Mouse (Mus musculus) hindbrain, postnatal 0 days (tissue): ENCODE results near the gene Slc28a1. TPM values are rescaled to one million over a fixed set of nuclear protein-coding genes. Genes with fewer than 3 reads are reported as not detected.
A peak's percentile ranks its signal among the peaks of the same experiment; 100 is the strongest.

Source experiments
- ATAC-seq: fragments of 200-750 bp; cut with Nextera tagmentation; 2 replicates; pipeline ENCODE4 v1.8.0; 2017; ENCODE audit warnings: mild to moderate bottlenecking, moderate TSS enrichment, moderate library complexity
- DNase-seq: peaks from one replicate; pipeline ENCODE4 v3.0.0-alpha.2; 2015; ENCODE audit warnings: low spot score
- H3K27ac ChIP-seq: fragments of 300-500 bp; sonication (generic); 2 replicates; pipeline ENCODE4 v1.5.1; 2014; ENCODE audit warnings: mild to moderate bottlenecking
- H3K27me3 ChIP-seq: fragments of 300-500 bp; sonication (generic); 2 replicates; pipeline ENCODE4 v1.6.1; 2014; ENCODE audit warnings: low read length, mixed read lengths; ENCODE audit not compliant: insufficient read depth
- H3K36me3 ChIP-seq: fragments of 300-500 bp; sonication (generic); 2 replicates; pipeline ENCODE4 v1.6.1; 2014; ENCODE audit warnings: low read length, mixed read lengths; ENCODE audit not compliant: insufficient read depth
- H3K4me1 ChIP-seq: fragments of 300-500 bp; sonication (generic); 2 replicates; pipeline ENCODE4 v1.6.1; 2014; ENCODE audit warnings: antibody characterized with exemption, low read length, mixed read lengths; ENCODE audit not compliant: insufficient read depth
- H3K4me2 ChIP-seq: fragments of 300-500 bp; sonication (generic); 2 replicates; pipeline ENCODE4 v1.6.1; 2014; ENCODE audit warnings: low read depth, mild to moderate bottlenecking, low read length, moderate library complexity, mixed read lengths
- H3K4me3 ChIP-seq: fragments of 300-500 bp; sonication (generic); 2 replicates; pipeline ENCODE4 v1.5.1; 2014; ENCODE audit warnings: low read length
- H3K9ac ChIP-seq: fragments of 300-500 bp; sonication (generic); replicated peaks from 2 replicates; pipeline ENCODE4 v1.6.1; 2014; ENCODE audit warnings: mild to moderate bottlenecking, low read length, moderate library complexity, mixed read lengths
- H3K9me3 ChIP-seq: fragments of 300-500 bp; sonication (generic); 2 replicates; pipeline ENCODE4 v1.6.1; 2016; ENCODE audit warnings: low read length, mixed read lengths
- CTCF ChIP-seq: IDR thresholded peaks from 2 replicates; pipeline ENCODE4 v1.5.1; 2016; ENCODE audit warnings: antibody characterized with exemption, control low read depth, low read depth
- WGBS: fragments of 180-500 bp; shearing (Covaris S2); extraction: QIAGEN DNeasy Blood & Tissue Kit; methylation state at CpG from one replicate; pipeline ENCODE4 v1.1.7; 2014; 5-methylcytosine and 5-hydroxymethylcytosine counted together
- polyA plus RNA-seq: library from polyadenylated mRNA; unstranded; fragments of >200 nt; fragmentation: Nextera tagmentation; extraction: Ambion mirVana; gene quantifications from 2 replicates; pipeline ENCODE4 v1.2.1, GENCODE M21; 2015
- total RNA-seq: library from RNA; depleted of rRNA; stranded (reverse); fragments of >200 nt; gene quantifications from 2 replicates; pipeline ENCODE4 v1.2.3, GENCODE M21; 2014

Slc28a1 gene
- total and polyA plus RNA-seq, 2 experiments from 2014 or later, result 0.10 to 0.47 TPM

DNA sequence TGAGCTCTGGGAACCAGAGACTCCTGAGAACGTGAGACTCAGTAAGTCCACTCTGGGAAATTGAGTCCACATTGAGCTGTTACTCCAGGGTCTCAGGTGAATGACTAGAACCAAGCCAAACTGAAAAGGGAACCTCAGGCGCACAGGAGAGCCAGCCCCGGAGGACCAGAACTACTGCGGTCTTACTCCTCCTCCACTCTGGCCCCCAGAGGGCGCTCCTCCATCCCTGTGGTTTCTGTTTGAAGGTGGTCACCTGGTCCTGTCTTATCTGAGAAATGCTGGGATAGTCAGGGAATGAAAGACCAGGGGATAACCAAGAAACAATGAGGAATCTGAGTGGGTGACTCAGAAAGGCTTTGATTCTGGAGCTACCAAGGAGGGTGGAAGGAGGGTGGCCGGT, 94.3 kb downstream of the Slc28a1 start:
- Histone ChIP-seq H3K4me3 (no peak overlapping the region), H3K27me3 (peaks cover 28% of the 10 kb centered on the region; the same call in 1 of the 2 replicates), H3K9me3 (no peaks in the 10 kb centered on the region), H3K4me1 (peaks cover 4% of the 10 kb centered on the region; the same call in 1 of the 2 replicates), H3K27ac (no peak overlapping the region), H3K36me3 (no peaks in the 10 kb centered on the region), H3K9ac (no peak overlapping the region), H3K4me2 (no peak overlapping the region)
- 21% methylated on average over 6 of the region's 6 CpGs for WGBS
- DNase-seq, result peak; percentile 51
- no peak for ATAC-seq
- TF ChIP-seq CTCF, result peak; percentile 67

GRCm38 (mm10) chr7:81209979-81210685, 95.5 kb downstream of the Slc28a1 start:
- Histone ChIP-seq H3K4me2 (no peak overlapping the region), H3K4me1 (peaks cover 4% of the 10 kb centered on the region; the same call in 1 of the 2 replicates), H3K4me3 (no peak overlapping the region), H3K27ac (no peak overlapping the region), H3K36me3 (no peaks in the 10 kb centered on the region), H3K9me3 (no peaks in the 10 kb centered on the region), H3K27me3 (peaks cover 38% of the 10 kb centered on the region; the same call in 1 of the 2 replicates), H3K9ac (no peak overlapping the region)
- WGBS, result 54% methylated on average over 12 of the region's 12 CpGs
- no peak for ATAC-seq
- no peak for DNase-seq
- no peak for TF ChIP-seq CTCF

DNA sequence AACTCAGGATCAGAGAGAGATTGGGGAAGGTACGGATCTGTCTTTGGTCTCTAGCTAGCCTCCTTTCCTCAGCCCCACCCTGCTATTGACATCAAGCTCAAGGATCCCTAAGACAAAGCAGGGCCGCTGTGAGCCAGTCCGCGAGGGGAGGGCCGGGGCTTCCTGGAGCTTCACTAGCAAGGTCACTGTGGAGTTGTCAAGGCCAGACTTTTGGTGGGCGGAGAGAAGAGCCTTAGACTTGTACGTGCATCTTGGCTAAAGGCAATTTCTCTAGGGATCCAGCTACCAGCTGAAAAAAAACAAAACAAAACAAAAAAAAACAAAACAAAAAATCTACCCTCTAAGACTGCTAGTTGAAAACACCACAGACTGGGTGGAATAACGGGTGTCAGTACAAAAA, 97.2 kb downstream of the Slc28a1 start:
- no peak overlapping the region for H3K27ac ChIP-seq
- no peak overlapping the region for H3K9ac ChIP-seq
- H3K4me3 ChIP-seq, result no peak overlapping the region
- H3K27me3 ChIP-seq, result peaks cover 44% of the 10 kb centered on the region
- ATAC-seq (no peak), DNase-seq (no peak)
- no peak for TF ChIP-seq CTCF
- H3K4me2 ChIP-seq, result peak overlapping the region; percentile 51; the same call in 1 of the 2 replicates
- no peaks in the 10 kb centered on the region for H3K36me3 ChIP-seq
- WGBS, result 7% methylated on average over 8 of the region's 8 CpGs
- H3K4me1 ChIP-seq, result peaks cover 4% of the 10 kb centered on the region; the same call in 1 of the 2 replicates
- H3K9me3 ChIP-seq, result no peaks in the 10 kb centered on the region

DNA sequence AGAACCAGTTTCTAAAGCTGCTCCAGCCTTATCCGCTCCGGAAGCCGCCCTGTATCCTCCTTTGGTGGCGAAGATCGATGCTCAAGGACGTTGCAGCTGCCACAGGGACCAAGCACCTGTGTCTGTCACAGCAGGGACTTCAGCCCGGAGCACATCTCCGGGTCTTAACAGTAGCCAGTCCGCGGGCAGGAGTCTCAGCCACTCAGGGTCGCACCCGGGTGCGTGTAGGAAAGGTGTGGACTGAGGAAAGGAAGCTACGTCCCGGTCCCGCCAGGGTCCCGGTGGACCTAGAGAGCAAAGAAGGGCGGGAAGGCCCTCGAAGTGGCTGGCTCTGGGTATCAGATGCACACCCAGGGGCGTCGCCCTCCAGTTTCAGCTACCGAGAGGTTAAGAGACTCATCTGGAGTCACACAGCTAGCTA, 97.7 kb downstream of the Slc28a1 start:
- H3K9me3 ChIP-seq, result no peaks in the 10 kb centered on the region
- WGBS, result 2% methylated on average over 22 of the region's 22 CpGs
- peak overlapping the region; percentile 64; the same call in 1 of the 2 replicates for H3K27ac ChIP-seq
- H3K4me1 ChIP-seq, result peaks cover 4% of the 10 kb centered on the region; the same call in 1 of the 2 replicates
- ATAC-seq (no peak), DNase-seq (peak; percentile 43)
- H3K9ac ChIP-seq, result no peak overlapping the region; the same call in 1 of the 2 replicates
- peak overlapping the region; percentile 43 for H3K4me3 ChIP-seq
- no peak for TF ChIP-seq CTCF
- H3K4me2 ChIP-seq, result peak overlapping the region; percentile 51
- H3K27me3 ChIP-seq, result peaks cover 44% of the 10 kb centered on the region
- no peaks in the 10 kb centered on the region for H3K36me3 ChIP-seq

- Histone ChIP-seq H3K27me3 (peaks cover 44% of the 10 kb centered on the region), H3K4me1 (peaks cover 4% of the 10 kb centered on the region; the same call in 1 of the 2 replicates), H3K4me2 (peak overlapping the region; percentile 51), H3K27ac (peak overlapping the region; percentile 64; the same call in 1 of the 2 replicates), H3K4me3 (peak overlapping the region; percentile 43), H3K9me3 (no peaks in the 10 kb centered on the region), H3K36me3 (no peaks in the 10 kb centered on the region), H3K9ac (peak overlapping the region; percentile 43; the same call in 1 of the 2 replicates)
- peak; percentile 88 for DNase-seq
- no peak; the same call in none of the 2 replicates for TF ChIP-seq CTCF
- peak; percentile 84 for ATAC-seq
- under 1% methylated on average over 54 of the region's 57 CpGs for WGBS
Observed at GRCm38 (mm10) chr7:81212697-81213346, 98.2 kb downstream of the Slc28a1 start.

GRCm38 (mm10) chr7:81213347-81214152, 99.0 kb downstream of the Slc28a1 start, which contains the start of gene Pde8a:
TSS of gene Pde8a (plus strand) at chr7:81213596.
- H3K36me3 ChIP-seq, result no peaks in the 10 kb centered on the region
- peak within 1 kb of the TSS; percentile 51 for H3K4me2 ChIP-seq
- peak within 1 kb of the TSS; percentile 43 for H3K9ac ChIP-seq
- no peak for TF ChIP-seq CTCF
- no peak for DNase-seq
- H3K4me3 ChIP-seq, result peak within 1 kb of the TSS; percentile 43
- WGBS, result 3% methylated on average over 101 of the region's 128 CpGs
- peaks cover 4% of the 10 kb centered on the region; the same call in 1 of the 2 replicates for H3K4me1 ChIP-seq
- peaks cover 44% of the 10 kb centered on the region for H3K27me3 ChIP-seq
- H3K27ac ChIP-seq, result peak within 1 kb of the TSS; percentile 64; the same call in 1 of the 2 replicates
- no peaks in the 10 kb centered on the region for H3K9me3 ChIP-seq
- peak; percentile 21 for ATAC-seq
